Mouse (Mus musculus) embryonic fibroblast, embryonic 13.5 days (primary cell): Measurements from ENCODE around the gene Sphk2.

ENCODE experiments used
- CTCF ChIP-seq: IDR thresholded peaks from 2 replicates; pipeline ENCODE4 v1.5.1; 2011; ENCODE audit warnings: mild to moderate bottlenecking, control low read depth, low read length, moderate library complexity, borderline replicate concordance; ENCODE audit not compliant: insufficient read depth
- POLR2A ChIP-seq: IDR thresholded peaks from 2 replicates; pipeline ENCODE4 v1.6.1; 2011; ENCODE audit warnings: low read depth, mild to moderate bottlenecking, control low read depth, low read length, moderate library complexity

DNA sequence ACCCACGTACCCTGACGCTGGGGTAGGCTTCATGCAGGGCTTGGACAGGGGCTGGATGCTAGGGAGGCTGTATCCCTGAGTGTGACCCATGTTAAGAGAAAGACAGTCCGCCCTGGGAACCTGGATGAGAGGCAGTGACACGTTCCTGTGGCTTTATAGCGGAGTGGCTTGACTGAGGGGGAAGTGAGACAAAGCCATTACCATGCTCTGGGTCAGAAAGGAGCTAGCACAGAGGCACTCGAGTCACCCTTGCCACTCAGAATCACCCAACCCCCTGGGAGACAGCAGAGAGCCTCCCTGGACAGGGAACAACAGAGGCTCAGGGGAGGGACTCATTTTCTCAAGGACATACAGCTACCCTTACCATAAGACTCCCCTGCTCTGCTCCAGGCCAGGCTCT is 28.7 kb downstream of the Sphk2 start:
- TF ChIP-seq CTCF (no peak), POLR2A (no peak)
